Mouse (Mus musculus) CH12.LX (cell line): ENCODE results near the gene Tbx10.

Experiments used
- CTCF ChIP-seq, 2 experiments: IDR thresholded peaks in 1 of 2; conservative IDR thresholded peaks in 1 of 2; 2 replicates each; pipeline ENCODE4 v1.5.1; 2011 to 2012; ENCODE audit warnings: low read depth in 2 of 2, low read length in 2 of 2, improper control_type of control experiment in 1 of 2, inconsistent platforms in 1 of 2, mild to moderate bottlenecking in 1 of 2, moderate library complexity in 1 of 2
- EP300 ChIP-seq: IDR thresholded peaks from 2 replicates; pipeline ENCODE4 v1.6.1; 2011; ENCODE audit warnings: low read length, improper control_type of control experiment
- HCFC1 ChIP-seq: IDR thresholded peaks from 2 replicates; pipeline ENCODE4 v1.6.1; 2012; ENCODE audit warnings: low read depth, mild to moderate bottlenecking, inconsistent platforms, low read length, improper control_type of control experiment
- JUN ChIP-seq: IDR thresholded peaks from 2 replicates; pipeline ENCODE4 v1.6.1; 2011; ENCODE audit warnings: low read depth, mild to moderate bottlenecking, low read length, improper control_type of control experiment, moderate library complexity; ENCODE audit not compliant: insufficient read depth
- MAFK ChIP-seq: IDR thresholded peaks from 2 replicates; pipeline ENCODE4 v1.6.1; 2011; ENCODE audit warnings: low read length, improper control_type of control experiment; ENCODE audit not compliant: insufficient replicate concordance
- POLR2AphosphoS2 ChIP-seq: IDR thresholded peaks from 2 replicates; pipeline ENCODE4 v1.6.1; 2011; ENCODE audit warnings: low read depth, low read length, improper control_type of control experiment
- TCF12 ChIP-seq: IDR thresholded peaks from 2 replicates; pipeline ENCODE4 v1.6.1; 2014; ENCODE audit warnings: low read depth, mild to moderate bottlenecking, inconsistent platforms, low read length, improper control_type of control experiment
- USF1 ChIP-seq: IDR thresholded peaks from 2 replicates; pipeline ENCODE4 v1.6.1; 2014; ENCODE audit warnings: low read depth, mild to moderate bottlenecking, inconsistent platforms, low read length, improper control_type of control experiment

DNA sequence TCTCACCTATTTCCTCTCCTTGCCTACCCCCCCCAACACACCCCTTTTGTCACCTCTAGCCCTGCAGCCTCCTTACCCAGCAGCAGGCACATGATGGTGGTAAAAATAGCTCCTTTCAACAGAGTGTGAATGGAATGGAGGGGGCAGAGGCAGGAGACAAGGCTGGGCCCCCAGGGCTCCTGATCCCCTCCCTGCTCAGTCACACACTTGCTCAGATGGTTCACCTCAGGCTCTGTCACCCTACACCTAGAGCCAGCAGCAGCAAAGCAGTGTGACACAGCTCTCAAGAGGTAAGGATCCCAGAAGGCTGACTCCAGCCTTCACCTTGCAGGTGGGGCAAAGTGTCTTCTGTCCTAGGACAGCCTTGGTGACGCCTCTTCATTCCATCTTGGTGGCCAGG lies 10.6 kb downstream of the Tbx10 start, which contains the start of gene Doc2g:
- TF ChIP-seq POLR2AphosphoS2, result no peak
- TF ChIP-seq CTCF (conservative IDR thresholded peaks at IDR 0.05 in 1 of 2, IDR thresholded peaks at IDR 0.05 in 1 of 2; ENCODE audit: low read depth in 2 of 2, low read length in 2 of 2), result no peak
- no peak for TF ChIP-seq MAFK
- no peak for TF ChIP-seq EP300
- TF ChIP-seq HCFC1, result no peak
- TF ChIP-seq JUN, result no peak
- TF ChIP-seq USF1, result no peak
- no peak for TF ChIP-seq TCF12
